Mouse (Mus musculus): Measurements from ENCODE around the gene Otud5.
"Not testable (repeated sequence)": the region's sequence is repeated elsewhere in the genome, so short reads cannot be mapped to it uniquely, and the experiment has no call there.

Otud5 gene

DNA sequence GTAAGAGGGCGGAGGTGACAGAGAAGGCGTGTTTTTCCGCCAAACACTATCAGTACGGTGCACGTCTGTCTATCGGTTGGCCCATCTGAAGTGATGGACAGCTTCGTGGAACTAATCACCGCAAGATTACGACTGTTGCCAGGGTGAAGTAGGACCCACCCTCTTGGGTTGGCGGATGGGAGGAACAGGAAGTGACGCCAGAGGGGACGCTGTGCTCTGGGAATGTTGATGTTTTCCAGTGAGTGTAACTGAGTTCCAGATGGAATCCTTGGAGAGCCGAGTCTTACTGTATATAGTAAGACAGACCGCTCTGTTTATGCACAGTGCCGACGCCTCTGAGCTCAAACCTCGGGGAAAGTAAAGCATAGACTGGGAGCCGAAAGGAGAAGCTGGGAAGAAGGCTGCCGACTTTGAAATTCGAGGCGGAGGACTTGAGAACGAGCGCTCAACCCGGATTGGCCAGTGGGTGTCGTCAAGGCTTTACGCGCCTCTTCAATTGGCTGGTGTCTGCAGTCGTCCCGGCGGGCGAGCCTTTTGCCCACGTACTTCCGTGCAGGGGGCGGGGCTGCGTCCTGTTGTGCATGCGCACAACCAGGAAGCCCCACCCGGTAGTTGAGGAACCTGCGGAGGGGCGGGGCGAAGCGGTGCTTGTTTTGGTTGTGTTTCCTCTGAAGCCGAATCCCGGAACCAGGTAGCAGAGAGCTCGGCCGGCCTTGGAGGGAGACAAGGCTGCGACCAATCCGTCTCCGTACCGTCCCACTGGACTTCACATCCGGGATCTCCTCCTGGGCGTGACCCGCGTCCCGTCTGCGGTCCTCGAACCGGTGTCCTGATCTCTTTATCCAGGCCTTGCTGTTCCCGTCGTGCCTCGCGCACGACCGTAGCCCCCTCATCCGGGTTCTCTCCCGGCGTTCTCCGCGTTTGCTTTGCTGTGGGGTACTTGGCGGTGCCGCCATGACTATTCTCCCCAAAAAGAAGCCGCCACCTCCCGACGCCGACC, at the start of gene Otud5:
Otud5 (plus strand) TSS at position 202 of the 1,000 bp plus-strand sequence.
- DNase-seq (ENCODE audit: extremely low spot score, low spot score): peak; percentile 89

DNA sequence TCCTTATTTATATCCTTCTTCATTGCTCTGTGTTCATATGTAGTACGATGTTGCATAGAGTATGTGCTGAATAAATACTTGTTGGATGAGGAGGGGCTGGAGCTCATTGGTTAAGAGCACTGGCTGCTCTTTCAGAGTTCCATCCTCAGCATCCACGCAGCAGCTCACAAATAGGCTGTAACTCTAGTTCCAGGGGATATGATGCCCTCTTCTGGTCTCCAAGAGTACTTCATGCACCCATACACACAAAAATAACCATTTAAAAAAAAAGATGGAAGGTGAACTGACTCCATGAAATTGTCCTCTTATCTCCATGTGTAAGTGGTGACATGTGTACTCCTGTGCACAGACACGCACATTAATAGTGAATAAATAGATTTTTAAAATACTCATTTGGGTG, 47.8 kb upstream of the Otud5 start:
- DNase-seq (ENCODE audit: extremely low spot score, low spot score): no peak

DNA sequence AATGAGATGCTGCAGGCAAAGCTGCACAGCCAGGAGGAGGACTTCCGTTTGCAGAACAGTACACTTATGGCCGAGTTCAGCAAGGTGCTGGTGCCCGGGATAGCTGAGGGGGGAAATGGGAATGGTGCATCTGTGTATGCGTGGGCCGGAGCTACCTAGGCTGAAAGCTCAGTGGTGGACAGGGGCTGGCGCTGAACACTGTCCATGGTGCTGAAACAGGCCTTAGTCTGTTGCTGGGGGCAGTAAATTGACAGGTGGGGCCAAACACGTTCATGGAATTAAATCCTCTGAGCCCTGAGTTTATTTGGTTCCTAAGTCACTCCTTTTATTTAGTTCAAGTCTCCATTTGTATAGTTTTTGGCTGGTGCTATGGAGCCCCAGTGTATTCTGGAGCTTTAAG, 46.1 kb upstream of the Otud5 start:
- peak; percentile 23 for DNase-seq (ENCODE audit: extremely low spot score, low spot score)

DNA sequence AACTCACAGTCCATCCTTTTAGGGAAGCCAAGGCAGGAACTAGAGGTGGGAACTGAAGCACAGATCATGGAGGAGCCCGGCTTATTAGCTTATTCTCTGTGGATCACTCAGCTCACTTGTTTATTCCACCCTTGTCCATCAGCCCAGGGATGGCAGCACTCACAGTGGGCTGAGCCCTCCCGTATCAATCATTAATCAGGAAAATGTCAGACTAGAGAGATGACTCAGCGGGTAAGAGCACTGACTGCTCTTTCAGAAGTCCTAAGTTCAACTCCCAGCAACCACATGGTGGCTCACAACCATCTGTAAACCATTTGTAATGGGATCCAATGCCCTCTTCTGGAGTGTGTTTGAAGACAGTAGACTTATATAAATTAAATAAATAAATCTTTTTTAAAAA, 43.8 kb upstream of the Otud5 start:
- no peak for DNase-seq (ENCODE audit: extremely low spot score, low spot score)

DNA sequence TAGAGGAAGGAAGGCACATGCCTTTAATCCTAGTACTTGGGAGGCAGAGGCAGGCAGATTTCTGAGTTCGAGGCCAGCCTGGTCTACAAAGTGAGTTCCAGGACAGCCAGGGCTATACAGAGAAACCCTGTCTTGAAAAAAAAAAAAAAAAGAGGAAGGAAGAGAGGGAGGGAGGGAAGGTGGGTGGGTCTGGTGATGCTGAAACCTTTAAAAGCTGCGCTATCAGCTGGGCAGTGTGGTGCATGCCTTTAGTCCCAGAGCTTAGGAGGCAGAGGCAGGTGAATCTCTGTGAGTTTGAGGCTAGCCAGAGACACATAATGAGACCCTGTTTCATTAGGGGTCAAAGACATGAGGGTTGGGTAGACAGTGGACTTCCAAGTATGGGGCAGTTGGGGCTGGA, 39.0 kb upstream of the Otud5 start:
- not testable (repeated sequence) for DNase-seq (ENCODE audit: extremely low spot score, low spot score)

DNA sequence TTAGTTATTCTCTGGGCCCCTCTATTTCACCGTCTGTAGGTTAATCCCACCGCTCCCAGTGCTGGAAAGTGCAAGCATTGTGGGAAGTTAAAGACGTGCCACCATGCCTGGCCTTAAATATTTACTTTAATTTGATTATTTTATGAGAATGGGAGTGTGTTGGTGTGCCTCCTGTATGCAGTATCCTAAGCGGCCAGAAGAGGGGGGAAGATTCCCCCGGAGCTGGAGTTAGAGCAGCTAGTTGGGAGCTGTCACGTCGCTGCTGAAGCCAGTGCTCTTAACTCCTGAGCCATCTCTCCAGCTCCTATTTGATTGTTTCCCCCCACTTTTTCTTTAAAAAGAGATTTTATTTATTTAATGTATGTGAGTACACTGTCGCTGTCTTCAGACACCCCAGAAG, 26.1 kb upstream of the Otud5 start:
- not testable (repeated sequence) for DNase-seq (ENCODE audit: extremely low spot score, low spot score)

DNA sequence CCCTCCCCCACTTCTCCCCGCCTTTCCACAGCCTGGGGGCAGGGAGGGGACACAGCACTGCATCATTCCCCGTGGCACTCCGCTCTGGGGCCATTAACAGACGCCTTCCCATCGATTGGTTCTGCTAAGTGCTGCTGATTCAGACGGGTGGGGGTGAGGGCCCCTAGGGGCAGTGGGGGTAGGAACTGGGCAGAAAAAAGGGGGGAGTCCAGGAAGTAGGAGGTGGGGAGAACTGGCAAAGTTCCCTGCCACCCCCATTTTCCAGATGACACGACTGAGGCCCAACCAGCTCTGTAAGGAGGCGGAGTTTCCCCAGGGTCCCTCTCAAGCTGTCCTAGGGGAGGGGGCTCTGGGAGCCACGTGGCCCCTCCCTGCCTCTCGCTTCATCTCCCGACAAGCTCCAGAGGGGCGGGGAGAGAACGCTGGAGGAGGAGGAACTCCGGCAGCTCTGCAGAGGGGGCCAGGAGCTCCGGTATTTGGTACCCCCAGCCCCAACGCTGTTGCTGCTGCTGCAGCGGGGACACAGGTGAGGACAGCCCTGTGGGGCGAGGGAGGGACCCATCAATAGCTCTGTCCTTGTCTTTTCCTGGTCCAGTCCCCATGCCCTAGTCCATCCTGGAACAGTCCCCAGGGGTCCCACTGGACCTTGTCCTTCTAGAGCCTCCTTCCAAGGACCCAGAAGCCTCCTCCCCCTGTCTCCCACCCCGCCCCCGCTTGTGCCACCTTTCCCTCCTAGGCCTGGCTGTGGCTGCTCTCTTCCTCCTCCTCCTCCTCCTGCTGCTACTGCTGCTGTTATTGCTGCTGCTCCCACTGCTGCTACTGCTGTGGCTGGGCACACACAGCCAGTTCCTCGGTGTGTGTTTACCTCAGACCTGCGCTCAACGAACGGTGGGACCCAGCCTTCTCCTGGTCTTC, 19.0 kb upstream of the Otud5 start, which contains the start of gene Kcnd1:
Kcnd1 (plus strand) TSS at position 425 of the 915 bp plus-strand sequence.
- peak; percentile 18 for DNase-seq (ENCODE audit: extremely low spot score, low spot score)

DNA sequence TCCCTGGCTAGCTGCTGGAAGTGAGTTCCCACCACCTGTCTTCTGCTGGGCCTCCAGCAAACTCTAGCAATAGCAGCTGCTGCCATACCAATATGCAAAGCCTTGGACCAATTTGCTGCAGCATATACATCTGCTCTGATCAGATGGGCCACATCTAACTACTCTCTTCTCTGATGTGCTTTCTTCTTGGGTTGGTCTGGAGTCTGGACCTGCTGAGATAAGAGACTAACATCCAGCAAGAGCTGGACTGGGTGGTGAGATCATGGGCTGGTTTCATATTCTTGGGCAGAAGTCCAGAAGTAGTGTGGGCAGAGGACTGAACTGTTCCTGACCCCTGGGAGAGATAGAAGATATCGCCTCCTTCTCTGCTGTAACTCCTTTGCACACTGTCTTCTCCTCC, 4.0 kb upstream of the Otud5 start:
- DNase-seq (ENCODE audit: extremely low spot score, low spot score): no peak

DNA sequence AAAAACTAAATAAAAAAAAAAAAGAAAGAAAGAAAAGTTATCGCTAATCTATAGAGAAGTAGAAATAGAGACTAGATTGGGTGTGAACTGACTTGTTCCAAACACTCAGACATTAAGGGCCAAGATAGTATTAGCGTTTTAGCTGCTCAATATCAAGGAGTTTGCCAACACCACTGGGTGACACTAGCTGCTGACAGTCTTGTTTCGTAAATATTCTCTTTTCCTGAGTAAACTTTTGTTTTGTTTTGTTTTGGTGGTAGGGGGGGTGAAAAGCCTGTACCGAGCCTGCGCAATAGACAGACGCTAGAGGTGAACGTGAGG, 362 bp upstream of the Otud5 start:
- no peak for DNase-seq (ENCODE audit: extremely low spot score, low spot score)

DNA sequence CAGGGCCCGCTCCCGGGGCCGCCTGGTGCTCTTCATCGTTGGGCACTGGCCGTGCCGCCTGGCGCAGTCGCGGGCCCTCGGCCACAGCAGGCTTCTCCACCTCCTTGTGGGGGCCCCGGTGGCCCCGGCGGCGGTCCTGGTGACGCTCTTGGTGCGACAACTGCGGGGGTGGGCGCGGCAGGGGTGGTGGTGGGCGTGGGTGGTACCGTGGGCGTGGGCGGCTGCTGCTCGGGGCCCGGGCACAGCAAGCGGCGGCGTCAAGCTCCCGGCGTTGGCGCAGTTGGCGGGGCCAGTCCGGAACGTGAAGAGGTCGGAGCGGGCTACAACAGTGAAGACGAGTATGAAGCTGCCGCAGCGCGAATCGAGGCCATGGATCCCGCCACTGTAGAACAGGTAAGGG, 1.2 kb downstream of the Otud5 start:
- peak; percentile 15 for DNase-seq (ENCODE audit: extremely low spot score, low spot score)

DNA sequence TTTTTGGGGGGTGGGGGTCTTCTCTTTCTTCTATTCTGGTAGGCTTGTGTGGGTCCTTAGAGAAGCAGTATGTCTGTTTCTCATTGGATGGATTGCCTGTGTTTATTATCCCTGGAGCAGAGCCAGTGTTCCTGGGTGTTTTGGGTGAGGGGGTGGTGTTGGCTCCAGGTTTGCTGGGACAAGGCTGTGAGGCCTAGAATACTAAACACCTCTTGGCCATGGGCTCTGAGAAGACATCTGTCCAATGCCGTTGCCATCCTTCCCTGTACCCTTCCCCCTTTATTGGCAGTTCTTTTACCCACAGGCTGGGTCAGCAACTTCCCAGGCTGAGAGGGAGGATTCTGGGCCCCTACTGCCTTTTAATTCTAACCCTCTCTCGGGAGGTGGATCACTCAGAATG, 6.7 kb downstream of the Otud5 start:
- no peak for DNase-seq (ENCODE audit: extremely low spot score, low spot score)

DNA sequence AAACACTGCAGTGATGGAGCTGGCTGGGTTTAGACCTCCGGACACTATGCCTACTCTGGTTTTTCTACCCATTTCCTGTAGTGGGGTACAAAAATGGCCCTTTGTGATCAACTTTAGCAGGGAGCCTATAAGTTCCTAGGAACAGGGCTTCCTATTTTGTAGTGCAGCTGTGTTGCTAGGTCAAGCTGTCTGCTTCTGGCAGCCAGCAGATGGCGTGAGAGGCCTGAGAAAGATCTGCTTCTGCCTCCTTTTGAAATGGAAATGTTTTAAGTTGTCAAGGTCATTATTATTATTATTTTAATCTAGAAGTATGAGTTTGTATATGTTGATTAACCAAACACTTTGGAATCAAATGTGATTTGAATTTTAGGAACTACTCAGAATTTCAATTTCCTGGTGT, 13.4 kb downstream of the Otud5 start:
- no peak for DNase-seq (ENCODE audit: extremely low spot score, low spot score)

DNA sequence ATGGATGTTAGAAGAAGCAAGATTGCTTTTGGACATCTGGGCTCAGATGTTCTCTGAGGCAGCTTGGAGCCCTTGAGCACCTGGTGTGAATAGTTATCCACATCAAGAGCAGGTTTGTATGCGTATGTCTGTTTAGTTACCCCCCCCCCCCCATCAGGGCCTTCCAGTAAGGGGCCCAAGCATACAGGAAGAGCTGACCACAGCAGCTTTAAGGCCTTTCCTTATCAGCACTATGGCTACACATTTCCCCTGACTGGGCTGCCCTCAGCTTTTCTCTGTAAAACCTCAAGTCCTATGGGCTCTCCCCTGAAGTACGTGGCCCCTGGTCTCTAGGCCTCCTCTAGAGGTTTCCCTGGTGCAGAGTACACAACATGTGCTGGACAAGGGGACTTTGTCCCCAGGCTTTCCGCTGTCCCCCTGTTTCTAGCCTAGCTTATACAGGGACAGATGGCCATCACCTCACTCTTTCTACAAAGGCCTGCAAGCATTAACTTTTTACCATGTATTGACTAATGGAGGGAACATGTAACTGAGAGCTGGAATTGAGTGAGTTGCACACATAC, 18.1 kb downstream of the Otud5 start:
- DNase-seq (ENCODE audit: extremely low spot score, low spot score): no peak

DNA sequence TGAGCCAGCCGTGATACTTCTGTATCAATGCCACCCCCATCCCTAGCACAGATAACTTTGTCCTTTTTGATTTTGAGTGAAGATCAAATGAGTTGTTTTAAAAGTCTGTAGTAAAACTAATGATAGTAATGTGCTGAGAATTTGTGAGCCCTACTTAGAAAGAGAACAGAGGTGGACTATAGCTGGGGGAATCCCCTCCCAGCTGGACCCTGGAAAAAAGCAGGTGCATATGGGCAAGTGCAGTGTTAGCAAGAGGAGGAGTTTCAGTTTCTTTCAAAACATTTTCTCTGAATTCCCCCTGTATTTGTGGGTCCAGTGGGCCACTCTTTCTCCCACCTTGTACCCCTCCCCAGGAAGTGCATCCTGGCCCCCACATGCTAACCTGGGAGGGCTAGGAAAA, 22.0 kb downstream of the Otud5 start:
- DNase-seq (ENCODE audit: extremely low spot score, low spot score): no peak

DNA sequence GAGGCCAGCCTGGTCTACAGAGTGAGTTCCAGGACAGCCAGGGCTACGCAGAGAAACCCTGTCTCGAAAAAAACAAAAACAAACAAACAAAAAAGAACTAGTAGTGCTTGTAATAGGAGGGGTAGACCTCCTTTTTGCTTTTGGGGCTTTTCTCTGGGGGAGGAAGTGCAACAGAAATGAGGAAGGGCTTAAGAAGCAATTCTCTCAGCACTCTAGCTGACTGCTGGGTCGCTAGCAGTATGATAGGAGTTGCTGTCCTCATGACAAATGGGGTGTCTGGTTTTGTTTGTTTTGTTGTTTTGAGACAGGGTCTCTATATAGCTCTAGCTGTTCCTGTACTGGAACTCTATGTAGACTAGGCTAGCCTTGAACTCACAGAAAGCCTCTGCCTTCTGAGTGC, 23.4 kb downstream of the Otud5 start:
- DNase-seq (ENCODE audit: extremely low spot score, low spot score): no peak

DNA sequence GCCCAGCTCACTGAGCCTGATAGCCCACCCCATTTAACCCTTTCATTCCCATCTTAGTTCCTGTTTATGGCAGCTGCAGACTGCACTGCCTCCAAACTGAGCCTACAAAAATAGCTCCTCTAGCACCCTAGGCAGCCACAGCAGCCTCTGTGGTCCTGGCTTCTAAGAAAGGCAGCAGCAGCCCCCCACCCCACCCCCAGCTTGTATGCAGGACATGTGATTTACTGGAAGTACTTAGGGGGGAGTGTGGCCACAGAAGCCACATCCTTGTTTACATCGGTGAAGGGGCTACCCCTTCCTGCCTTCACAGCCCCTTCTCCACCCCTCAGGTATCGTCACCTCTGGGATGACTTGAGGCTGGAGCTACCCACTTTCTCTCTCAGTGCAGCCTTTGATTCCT, 24.2 kb downstream of the Otud5 start:
- DNase-seq (ENCODE audit: extremely low spot score, low spot score): no peak

DNA sequence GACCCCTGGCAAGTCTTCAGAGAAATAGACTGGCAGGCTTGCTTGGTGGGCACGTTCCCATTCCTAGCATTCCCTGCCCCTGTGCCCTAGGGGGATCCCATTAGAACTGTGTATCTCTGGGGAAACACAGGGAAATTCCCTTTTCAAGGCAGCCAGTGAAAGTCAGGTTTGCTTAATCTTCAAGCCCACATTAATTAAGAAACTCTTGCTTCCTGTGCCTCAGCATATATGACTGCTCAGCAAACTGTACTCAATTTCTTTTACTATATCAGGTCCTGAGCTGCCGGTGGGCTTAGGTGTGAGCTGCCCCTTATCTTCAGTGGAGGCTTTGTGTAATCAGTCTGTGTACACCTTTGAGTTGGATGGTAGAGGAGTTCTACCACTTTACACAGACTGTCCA, 24.6 kb downstream of the Otud5 start:
- DNase-seq (ENCODE audit: extremely low spot score, low spot score): no peak

DNA sequence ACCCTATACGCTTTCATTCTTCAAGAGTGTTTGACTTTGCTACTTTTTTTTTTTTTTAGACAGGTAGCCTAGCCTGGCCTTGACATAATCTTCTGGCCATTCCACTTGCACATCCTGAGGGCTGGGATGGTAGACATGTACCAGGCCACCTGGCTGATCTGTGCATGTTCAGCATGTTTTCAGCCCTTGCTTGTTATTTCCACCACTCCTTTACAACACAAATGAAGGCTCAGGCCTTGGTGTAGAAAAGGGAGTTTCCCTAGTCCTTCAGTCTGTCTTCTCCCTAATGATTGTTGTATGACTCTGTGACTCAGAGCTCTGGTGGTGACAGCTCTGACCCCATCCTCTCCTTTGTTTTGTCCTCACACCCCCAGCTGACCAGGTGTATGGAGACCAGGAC, 26.0 kb downstream of the Otud5 start:
- DNase-seq (ENCODE audit: extremely low spot score, low spot score): no peak

DNA sequence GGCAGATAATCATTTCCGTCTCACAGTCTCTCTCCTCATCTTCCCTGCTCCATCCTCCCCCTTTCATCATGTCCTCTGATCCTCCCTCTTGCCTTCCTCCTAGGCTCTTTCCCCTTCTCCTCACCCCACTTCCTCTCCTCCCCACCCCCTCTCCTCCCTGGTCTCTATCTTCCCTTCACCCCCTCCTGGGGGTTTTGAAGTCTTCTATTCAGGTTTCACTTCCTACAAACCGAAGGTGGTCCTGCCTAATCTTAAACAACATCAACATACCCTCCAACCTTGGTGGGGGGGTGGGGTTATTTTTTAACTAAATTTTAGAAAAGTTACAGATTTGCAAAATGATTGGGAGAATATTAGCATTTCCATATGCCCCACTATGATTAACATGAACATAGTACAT, 27.3 kb downstream of the Otud5 start:
- DNase-seq (ENCODE audit: extremely low spot score, low spot score): no peak

DNA sequence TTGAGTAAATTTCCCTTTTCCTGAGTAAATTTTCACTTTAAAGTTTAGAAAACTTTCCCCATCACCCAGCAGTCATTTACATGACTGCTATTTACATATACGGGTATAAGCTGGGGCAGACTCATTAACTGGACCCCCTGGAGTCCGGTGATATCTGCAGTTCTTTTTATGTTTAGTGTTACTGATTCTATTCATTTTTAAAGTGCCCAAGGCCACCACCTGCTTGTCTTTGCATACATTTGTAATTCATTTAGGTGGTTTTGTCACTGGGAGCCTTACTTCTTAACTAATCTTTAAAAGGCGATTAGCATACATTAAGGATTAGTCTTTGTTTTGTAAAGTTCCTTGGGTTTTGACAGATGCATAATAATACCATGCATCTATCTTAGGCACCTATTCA, 28.7 kb downstream of the Otud5 start:
- DNase-seq (ENCODE audit: extremely low spot score, low spot score): no peak

DNA sequence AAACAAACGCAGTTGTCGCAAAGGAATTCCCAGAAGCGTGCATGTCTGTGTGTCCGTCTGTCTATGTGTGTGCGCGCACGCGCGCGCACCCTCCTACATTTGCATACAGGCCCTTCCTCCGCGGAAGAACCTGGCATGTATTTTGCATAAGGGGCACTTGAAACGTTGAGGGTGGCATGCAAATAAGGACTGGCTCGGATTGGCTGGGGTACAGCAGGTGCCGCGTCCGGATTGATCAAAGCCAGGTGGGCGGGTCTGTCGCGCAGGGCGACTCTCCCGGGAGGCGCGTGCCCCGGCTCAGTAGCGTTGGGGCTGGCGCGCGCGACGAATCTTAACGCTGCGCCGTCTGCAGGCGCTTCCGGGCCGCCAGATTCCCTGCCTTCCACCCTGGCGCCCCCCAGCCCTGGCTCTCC, 36.8 kb downstream of the Otud5 start, which contains the start of gene Pim2:
Pim2 (plus strand) TSS at position 256 of the 413 bp plus-strand sequence.
- peak; percentile 60 for DNase-seq (ENCODE audit: extremely low spot score, low spot score)

DNA sequence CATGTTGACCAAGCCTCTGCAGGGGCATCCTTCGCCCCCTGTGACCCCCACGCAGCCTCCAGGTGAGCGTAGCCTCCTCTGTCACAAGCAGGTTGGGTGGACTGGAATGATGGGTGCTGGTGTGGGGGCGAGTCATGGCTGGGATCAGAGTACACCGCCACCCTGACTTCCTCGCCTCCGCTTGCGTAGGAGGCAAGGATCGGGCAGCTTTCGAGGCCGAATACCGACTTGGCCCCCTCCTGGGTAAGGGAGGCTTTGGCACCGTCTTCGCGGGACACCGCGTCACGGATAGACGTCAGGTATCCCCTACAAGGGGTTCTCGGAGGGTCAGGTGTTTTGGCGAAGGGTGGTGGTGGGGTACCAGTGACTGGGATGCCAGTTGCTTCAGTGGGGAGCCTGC, 37.3 kb downstream of the Otud5 start:
- no peak for DNase-seq (ENCODE audit: extremely low spot score, low spot score)
